Mouse (Mus musculus) lung, postnatal 0 days (tissue): ENCODE data around the gene C130074G19Rik. TPM values are rescaled to one million over a fixed set of nuclear protein-coding genes. Genes with fewer than 3 reads are reported as not detected.
A peak's percentile ranks its signal among the peaks of the same experiment; 100 is the strongest.

Experiments
- ATAC-seq: fragments of 200-750 bp; cut with Nextera tagmentation; 2 replicates; pipeline ENCODE4 v1.8.0; 2017; ENCODE audit warnings: moderate library complexity
- DNase-seq: peaks from one replicate; pipeline ENCODE4 v3.0.0-alpha.2; 2016; ENCODE audit warnings: low spot score
- H3K27ac ChIP-seq: fragments of 300-500 bp; sonication (generic); 2 replicates; pipeline ENCODE4 v1.5.1; 2014; ENCODE audit warnings: antibody characterized with exemption, mild to moderate bottlenecking, low read length, mixed read lengths
- H3K27me3 ChIP-seq: fragments of 300-500 bp; sonication (generic); replicated peaks from 2 replicates; pipeline ENCODE4 v1.6.1; 2014; ENCODE audit warnings: low read length, mixed read lengths; ENCODE audit not compliant: insufficient read depth
- H3K36me3 ChIP-seq: fragments of 300-500 bp; sonication (generic); 2 replicates; pipeline ENCODE4 v1.6.1; 2014; ENCODE audit warnings: low read length, mixed read lengths; ENCODE audit not compliant: insufficient read depth
- H3K4me1 ChIP-seq: fragments of 300-500 bp; sonication (generic); 2 replicates; pipeline ENCODE4 v1.6.1; 2014; ENCODE audit warnings: antibody characterized with exemption, low read depth, low read length, mixed read lengths; ENCODE audit not compliant: insufficient read depth
- H3K4me2 ChIP-seq: fragments of 300-500 bp; sonication (generic); replicated peaks from 2 replicates; pipeline ENCODE4 v1.6.1; 2014; ENCODE audit warnings: low read depth, mild to moderate bottlenecking, low read length, moderate library complexity, mixed read lengths
- H3K4me3 ChIP-seq: fragments of 300-500 bp; sonication (generic); 2 replicates; pipeline ENCODE4 v1.5.1; 2014; ENCODE audit warnings: low read depth, low read length
- H3K9ac ChIP-seq: fragments of 300-500 bp; sonication (generic); replicated peaks from 2 replicates; pipeline ENCODE4 v1.6.1; 2014; ENCODE audit warnings: low read depth, mild to moderate bottlenecking
- H3K9me3 ChIP-seq: fragments of 300-500 bp; sonication (generic); 2 replicates; pipeline ENCODE4 v1.6.1; 2016; ENCODE audit warnings: low read length, mixed read lengths
- CTCF ChIP-seq: IDR thresholded peaks from 2 replicates; pipeline ENCODE4 v1.5.1; 2016; ENCODE audit warnings: antibody characterized with exemption, mild to moderate bottlenecking
- EP300 ChIP-seq: IDR thresholded peaks from 2 replicates; pipeline ENCODE4 v1.6.1; 2016; ENCODE audit warnings: antibody characterized with exemption, mild to moderate bottlenecking, control low read depth
- WGBS: fragments of 180-500 bp; shearing (Covaris S2); extraction: QIAGEN DNeasy Blood & Tissue Kit; methylation state at CpG from one replicate; pipeline ENCODE4 v1.1.7; 2014; 5-methylcytosine and 5-hydroxymethylcytosine counted together
- polyA plus RNA-seq: library from polyadenylated mRNA; unstranded; fragments of >200 nt; fragmentation: Nextera tagmentation; extraction: Ambion mirVana; gene quantifications from 2 replicates; pipeline ENCODE4 v1.2.1, GENCODE M21; 2015

Gene C130074G19Rik
- polyA plus RNA-seq, 1 experiment from 2014 or later = 4.0 TPM

DNA sequence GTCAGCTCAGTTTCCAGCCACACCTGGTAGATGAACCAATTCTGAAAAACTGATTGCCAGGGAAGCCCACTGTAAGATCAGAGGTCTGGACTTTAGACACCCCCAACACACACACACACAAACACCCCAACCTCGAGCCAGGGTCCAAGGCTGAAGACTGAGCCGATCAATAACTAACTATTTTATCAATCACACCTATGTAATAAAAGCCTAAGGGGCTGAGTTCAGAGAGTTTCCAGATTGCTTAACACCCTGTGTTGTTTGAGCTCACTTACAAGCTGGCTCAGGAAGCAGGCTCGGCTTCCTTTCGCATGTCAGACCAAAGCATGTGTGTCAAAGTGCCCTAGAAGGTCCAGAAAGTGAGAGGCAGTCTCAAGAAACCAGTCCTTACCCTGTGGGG, 45.4 kb downstream of the C130074G19Rik start:
- Histone ChIP-seq H3K36me3 (peaks cover 8% of the 10 kb centered on the region; the same call in 1 of the 2 replicates), H3K9ac (no peak overlapping the region), H3K9me3 (no peaks in the 10 kb centered on the region), H3K27ac (no peak overlapping the region), H3K27me3 (no peaks in the 10 kb centered on the region), H3K4me2 (no peak overlapping the region), H3K4me1 (no peaks in the 10 kb centered on the region), H3K4me3 (no peak overlapping the region)
- DNase-seq (no peak), ATAC-seq (no peak)
- no peak for TF ChIP-seq CTCF
- TF ChIP-seq EP300 = no peak
- WGBS = 77% methylated on average over 4 of the region's 4 CpGs

GRCm38 (mm10) chr1:184836350-184836749, 46.7 kb downstream of the C130074G19Rik start:
- Histone ChIP-seq H3K27me3 (no peaks in the 10 kb centered on the region), H3K9me3 (no peaks in the 10 kb centered on the region), H3K36me3 (peaks cover 21% of the 10 kb centered on the region), H3K4me1 (no peaks in the 10 kb centered on the region), H3K4me3 (no peak overlapping the region), H3K9ac (no peak overlapping the region), H3K4me2 (no peak overlapping the region), H3K27ac (no peak overlapping the region)
- TF ChIP-seq EP300 = no peak
- TF ChIP-seq CTCF = no peak
- ATAC-seq (no peak), DNase-seq (no peak)
- WGBS = 84% methylated on average over 5 of the region's 5 CpGs

DNA sequence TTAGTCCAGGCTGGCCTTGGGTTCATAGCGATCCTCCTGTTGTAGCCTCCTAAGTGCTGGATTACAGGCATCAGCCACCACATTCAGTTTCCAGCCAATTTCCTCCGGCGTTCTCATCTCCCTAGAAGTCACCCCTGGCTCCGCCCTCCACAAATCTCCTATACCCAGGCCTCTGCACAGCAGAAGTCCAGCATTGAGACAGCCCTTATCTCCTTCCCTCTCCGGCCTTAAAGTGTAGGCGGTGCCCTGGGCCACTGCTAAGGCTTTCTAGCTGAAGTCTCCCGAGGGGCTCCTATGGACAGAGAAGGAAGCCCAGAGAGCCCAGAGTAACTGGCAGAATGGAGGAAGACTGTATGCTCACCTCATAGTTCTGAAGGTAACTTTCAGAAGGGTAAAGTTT, 49.5 kb downstream of the C130074G19Rik start:
- Histone ChIP-seq H3K27ac (no peak overlapping the region), H3K36me3 (peaks cover 26% of the 10 kb centered on the region), H3K27me3 (no peaks in the 10 kb centered on the region), H3K4me2 (no peak overlapping the region), H3K4me3 (no peak overlapping the region), H3K9me3 (no peaks in the 10 kb centered on the region), H3K4me1 (no peaks in the 10 kb centered on the region), H3K9ac (no peak overlapping the region)
- WGBS = 85% methylated on average over 7 of the region's 7 CpGs
- TF ChIP-seq EP300 = no peak
- no peak for TF ChIP-seq CTCF
- no peak for DNase-seq
- no peak for ATAC-seq

GRCm38 (mm10) chr1:184832211-184832610, 50.8 kb downstream of the C130074G19Rik start:
- H3K4me1 ChIP-seq = no peaks in the 10 kb centered on the region
- no peak overlapping the region for H3K9ac ChIP-seq
- DNase-seq = peak; percentile 11
- H3K27me3 ChIP-seq = no peaks in the 10 kb centered on the region
- no peak overlapping the region for H3K4me2 ChIP-seq
- ATAC-seq = no peak
- H3K36me3 ChIP-seq = peaks cover 26% of the 10 kb centered on the region
- no peaks in the 10 kb centered on the region for H3K9me3 ChIP-seq
- TF ChIP-seq CTCF = peak; percentile 60
- TF ChIP-seq EP300 = no peak
- WGBS = 85% methylated on average over 10 of the region's 10 CpGs
- no peak overlapping the region for H3K27ac ChIP-seq
- H3K4me3 ChIP-seq = no peak overlapping the region

DNA sequence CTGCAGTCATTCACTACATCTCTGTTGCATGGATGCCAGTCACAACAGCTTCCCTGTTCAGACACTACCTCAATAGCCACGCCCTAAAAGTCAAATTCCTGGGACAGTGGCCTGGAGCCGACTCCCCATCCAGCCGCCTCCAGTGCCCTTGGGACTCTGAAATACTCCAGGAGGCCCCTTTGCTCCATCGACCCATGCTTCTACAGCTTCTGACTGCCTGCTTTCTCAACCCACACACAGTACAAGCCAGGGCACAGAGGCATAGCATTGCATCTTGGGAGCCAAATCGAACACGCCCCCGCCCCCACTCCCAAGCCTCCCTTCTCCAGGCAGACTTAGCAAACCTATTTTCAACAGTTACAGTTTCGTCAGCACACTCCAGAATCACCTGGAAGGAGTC, 53.1 kb downstream of the C130074G19Rik start:
- peaks cover 23% of the 10 kb centered on the region for H3K36me3 ChIP-seq
- ATAC-seq = no peak

DNA sequence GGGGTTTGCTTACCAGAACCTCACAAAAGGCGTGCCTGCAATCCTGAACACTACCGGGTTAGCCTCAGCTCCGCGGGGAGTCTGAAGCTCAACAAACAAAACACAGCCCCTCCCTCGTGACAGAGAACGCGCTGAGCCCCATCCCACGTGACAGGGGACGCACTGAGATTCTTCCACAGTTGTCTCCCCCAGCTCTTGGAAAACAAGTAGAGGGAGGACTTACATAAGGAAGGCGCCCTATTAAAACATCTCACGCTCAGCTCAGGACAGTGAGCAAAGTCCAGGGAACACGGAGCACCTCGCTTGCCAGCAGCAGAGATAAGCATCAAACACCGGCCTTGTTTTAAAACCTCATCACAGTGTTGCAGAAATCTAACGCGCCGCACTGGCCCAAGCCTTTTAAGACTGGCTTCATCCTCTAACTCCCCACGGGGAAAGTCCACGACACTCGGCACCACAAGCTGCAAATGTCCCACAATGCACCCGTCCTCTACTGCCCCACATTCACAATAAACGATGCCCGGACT, 55.8 kb downstream of the C130074G19Rik start:
- ATAC-seq (no peak), DNase-seq (no peak)
- no peak overlapping the region for H3K4me3 ChIP-seq
- H3K27me3 ChIP-seq = no peaks in the 10 kb centered on the region
- no peak overlapping the region for H3K4me2 ChIP-seq
- H3K27ac ChIP-seq = no peak overlapping the region
- TF ChIP-seq CTCF = no peak
- TF ChIP-seq EP300 = no peak
- H3K4me1 ChIP-seq = no peaks in the 10 kb centered on the region
- no peak overlapping the region for H3K9ac ChIP-seq
- 33% methylated on average over 23 of the region's 23 CpGs for WGBS
- H3K36me3 ChIP-seq = peaks cover 14% of the 10 kb centered on the region
- H3K9me3 ChIP-seq = no peaks in the 10 kb centered on the region

More for the DNA sequence above, 53.1 kb downstream of the C130074G19Rik start:
- 90% methylated on average over 8 of the region's 8 CpGs for WGBS
- TF ChIP-seq EP300 = no peak
- no peak for TF ChIP-seq CTCF
- no peaks in the 10 kb centered on the region for H3K4me1 ChIP-seq
- no peak overlapping the region for H3K4me2 ChIP-seq
- H3K9me3 ChIP-seq = no peaks in the 10 kb centered on the region
- DNase-seq = no peak
- no peaks in the 10 kb centered on the region for H3K27me3 ChIP-seq
- no peak overlapping the region for H3K9ac ChIP-seq
- H3K4me3 ChIP-seq = no peak overlapping the region
- no peak overlapping the region for H3K27ac ChIP-seq

DNA sequence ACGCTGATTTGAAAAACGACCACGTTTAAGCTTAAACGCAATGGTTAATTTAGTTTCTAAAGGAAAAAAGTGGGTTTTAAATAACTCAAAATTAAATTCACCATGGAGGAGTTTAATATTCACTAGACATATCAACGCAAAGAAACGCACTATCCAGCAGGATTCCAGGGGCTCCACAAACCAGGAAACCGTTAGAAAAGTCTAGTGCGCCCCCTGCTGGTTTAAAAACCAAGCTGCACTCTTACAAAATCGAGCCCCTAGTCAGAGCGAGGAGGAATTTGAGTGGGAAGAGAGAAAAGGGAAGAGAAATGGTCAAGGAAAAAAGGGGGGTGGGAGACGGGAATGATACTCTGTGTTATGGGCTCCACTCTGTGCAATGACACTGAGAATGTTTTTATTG, 57.9 kb downstream of the C130074G19Rik start:
- no peak overlapping the region for H3K4me3 ChIP-seq
- no peak overlapping the region for H3K27ac ChIP-seq

More for the DNA sequence above, 57.9 kb downstream of the C130074G19Rik start:
- DNase-seq (peak; percentile 74), ATAC-seq (peak; percentile 59)
- no peaks in the 10 kb centered on the region for H3K4me1 ChIP-seq
- H3K9ac ChIP-seq = no peak overlapping the region
- peak overlapping the region; percentile 20; the same call in 1 of the 2 replicates for H3K4me2 ChIP-seq
- 21% methylated on average over 11 of the region's 11 CpGs for WGBS
- TF ChIP-seq CTCF (peak; percentile 76), EP300 (no peak)
- H3K9me3 ChIP-seq = no peaks in the 10 kb centered on the region
- H3K27me3 ChIP-seq = no peaks in the 10 kb centered on the region
- peaks cover 12% of the 10 kb centered on the region; the same call in 1 of the 2 replicates for H3K36me3 ChIP-seq
